Mouse (Mus musculus) ES-Bruce4 (cell line): Measurements from ENCODE around the gene Dera.

Experiments used
- CTCF ChIP-seq: IDR thresholded peaks from one replicate; pipeline ENCODE4 v1.8.1; 2011; ENCODE audit warnings: low read depth, low read length
- POLR2A ChIP-seq: IDR thresholded peaks from one replicate; pipeline ENCODE4 v1.8.1; 2011; ENCODE audit warnings: low read length; ENCODE audit not compliant: insufficient read depth

DNA sequence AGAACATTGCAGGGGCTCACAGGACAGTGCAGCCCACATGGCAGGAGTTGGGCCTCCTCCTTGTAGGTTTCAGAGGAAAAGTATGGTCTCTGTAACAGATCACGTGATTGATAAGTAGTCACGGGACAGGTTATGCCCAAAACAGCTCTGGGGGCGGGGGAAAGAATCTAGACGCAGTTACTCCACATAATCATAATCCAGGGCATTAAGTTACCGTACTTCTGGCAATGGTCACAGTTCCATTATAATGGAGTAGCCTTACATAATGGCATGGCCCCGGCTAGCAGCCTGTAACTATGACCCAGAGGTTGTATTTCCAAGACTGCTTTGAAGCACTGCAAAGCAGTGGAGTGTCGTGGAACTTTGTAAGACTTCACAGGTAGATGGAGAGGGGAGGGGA lies 49.8 kb downstream of the Dera start:
- TF ChIP-seq POLR2A, result no peak
- TF ChIP-seq CTCF, result no peak
